Mouse (Mus musculus) frontal cortex, postnatal 10 days (tissue): ENCODE measurements around the gene Lix1.
"Not testable (repeated sequence)": the region's sequence is repeated elsewhere in the genome, so short reads cannot be mapped to it uniquely, and the experiment has no call there.

Source experiments
- DNase-seq, 2 experiments: peaks; one replicate each; pipeline ENCODE4 v3.0.0; 2022; ENCODE audit warnings: low spot score in 2 of 2, mixed read lengths in 1 of 2

The Lix1 gene

GRCm38 (mm10) chr17:17496234-17496633 lies 93.8 kb downstream of the Lix1 start:
- DNase-seq = not testable (repeated sequence)

- no peak for DNase-seq
Observed at GRCm38 (mm10) chr17:17496730-17497129, 94.3 kb downstream of the Lix1 start.

GRCm38 (mm10) chr17:17498848-17499247 lies 96.4 kb downstream of the Lix1 start:
- no peak for DNase-seq

- DNase-seq = no peak
Observed at GRCm38 (mm10) chr17:17499278-17499677, 96.8 kb downstream of the Lix1 start.

GRCm38 (mm10) chr17:17506677-17507076 lies 104.2 kb downstream of the Lix1 start:
- DNase-seq = no peak
